Mouse (Mus musculus): ENCODE results near the gene Cdk12.
A peak's percentile ranks its signal among the peaks of the same experiment; 100 is the strongest.

The Cdk12 gene

GRCm38 (mm10) chr11:98260706-98261479 is 58.0 kb downstream of the Cdk12 start:
- no peak for DNase-seq (ENCODE audit: low spot score)

GRCm38 (mm10) chr11:98265039-98265438 is 62.2 kb downstream of the Cdk12 start:
- peak; percentile 63 for DNase-seq (ENCODE audit: low spot score)

- DNase-seq (ENCODE audit: low spot score): no peak
These were observed 63.0 kb downstream of the Cdk12 start for GRCm38 (mm10) chr11:98265891-98266290.

- no peak for DNase-seq (ENCODE audit: low spot score)
These were observed 64.0 kb downstream of the Cdk12 start for GRCm38 (mm10) chr11:98266699-98267402.

- DNase-seq (ENCODE audit: low spot score): no peak
These were observed 67.2 kb downstream of the Cdk12 start for GRCm38 (mm10) chr11:98270066-98270465.

GRCm38 (mm10) chr11:98270466-98270865 is 67.6 kb downstream of the Cdk12 start:
- DNase-seq (ENCODE audit: low spot score): no peak

GRCm38 (mm10) chr11:98283740-98284139 is 80.9 kb downstream of the Cdk12 start:
- DNase-seq (ENCODE audit: low spot score): no peak

GRCm38 (mm10) chr11:98284230-98284629 is 81.4 kb downstream of the Cdk12 start:
- no peak for DNase-seq (ENCODE audit: low spot score)

GRCm38 (mm10) chr11:98285368-98285767 is 82.5 kb downstream of the Cdk12 start:
- DNase-seq (ENCODE audit: low spot score): no peak

GRCm38 (mm10) chr11:98287531-98287930 is 84.7 kb downstream of the Cdk12 start:
- DNase-seq (ENCODE audit: low spot score): no peak

GRCm38 (mm10) chr11:98287961-98288360 is 85.1 kb downstream of the Cdk12 start:
- DNase-seq (ENCODE audit: low spot score): no peak

GRCm38 (mm10) chr11:98289873-98290272 is 87.0 kb downstream of the Cdk12 start:
- no peak for DNase-seq (ENCODE audit: low spot score)

GRCm38 (mm10) chr11:98290906-98291305 is 88.0 kb downstream of the Cdk12 start:
- DNase-seq (ENCODE audit: low spot score): no peak

GRCm38 (mm10) chr11:98293070-98293469 is 90.2 kb downstream of the Cdk12 start:
- no peak for DNase-seq (ENCODE audit: low spot score)

GRCm38 (mm10) chr11:98294188-98295012 is 91.5 kb downstream of the Cdk12 start:
- DNase-seq (ENCODE audit: low spot score): no peak

GRCm38 (mm10) chr11:98295013-98295585 is 92.2 kb downstream of the Cdk12 start:
- DNase-seq (ENCODE audit: low spot score): no peak

- DNase-seq (ENCODE audit: low spot score): no peak
These were observed 93.4 kb downstream of the Cdk12 start for GRCm38 (mm10) chr11:98296277-98296676.

GRCm38 (mm10) chr11:98296916-98297315 is 94.1 kb downstream of the Cdk12 start:
- DNase-seq (ENCODE audit: low spot score): no peak

- no peak for DNase-seq (ENCODE audit: low spot score)
These were observed 94.9 kb downstream of the Cdk12 start for GRCm38 (mm10) chr11:98297778-98298177.

- DNase-seq (ENCODE audit: low spot score): no peak
These were observed 95.8 kb downstream of the Cdk12 start for GRCm38 (mm10) chr11:98298484-98299205.

GRCm38 (mm10) chr11:98313790-98314323 is 111.0 kb downstream of the Cdk12 start:
- DNase-seq (ENCODE audit: low spot score): no peak
